Mouse (Mus musculus) kidney, adult 11 months (tissue): ENCODE measurements around the gene 5730409E04Rik.

Source experiments
- DNase-seq: peaks from one replicate; pipeline ENCODE4 v3.0.0; 2022

5730409E04Rik gene

GRCm38 (mm10) chr4:126609606-126610181 is at the start of gene 5730409E04Rik:
Gene 5730409E04Rik (plus strand): TSS chr4:126609818.
- DNase-seq: peak; percentile 84

DNA sequence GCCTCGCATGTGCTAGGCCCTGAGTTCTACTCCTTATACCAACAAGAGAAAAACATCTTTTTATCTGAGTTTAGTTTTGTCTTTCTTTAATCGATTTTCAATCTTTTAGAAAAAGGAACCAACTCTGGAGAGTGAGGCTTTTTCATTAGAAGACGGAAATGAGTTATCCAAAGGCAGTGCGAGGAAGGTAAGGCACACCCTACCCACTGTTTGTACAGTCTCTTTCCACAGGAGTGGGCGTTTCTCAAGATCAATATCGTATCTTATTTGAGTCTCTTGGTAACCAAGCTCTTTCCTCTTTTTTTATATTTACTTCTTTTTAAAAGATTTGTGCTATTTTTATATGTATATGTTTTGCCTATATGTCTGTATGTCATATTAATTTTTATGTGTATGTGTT is 45.8 kb upstream of the 5730409E04Rik start:
- no peak for DNase-seq

DNA sequence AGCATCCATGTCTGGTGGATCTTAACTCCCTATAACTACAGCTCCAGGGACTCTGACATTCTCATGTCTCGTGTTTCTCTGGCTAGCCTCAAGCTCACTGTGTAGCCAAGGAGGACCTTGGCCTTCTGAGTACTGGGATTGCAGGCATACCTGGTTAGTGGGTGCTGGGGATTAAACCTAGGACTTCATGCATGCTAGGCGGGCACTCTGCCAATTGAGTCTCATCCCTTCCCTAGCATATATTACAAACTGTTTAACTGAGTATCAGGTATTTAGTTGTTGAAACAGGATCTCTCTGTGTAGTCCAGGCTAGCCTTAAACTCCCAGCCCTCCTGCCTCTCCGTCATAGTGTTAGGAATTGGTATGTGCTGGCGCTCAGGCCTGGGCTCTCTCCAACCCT is 42.4 kb upstream of the 5730409E04Rik start:
- DNase-seq: peak; percentile 24

- DNase-seq: no peak
Observed at GRCm38 (mm10) chr4:126569783-126570182, 39.8 kb upstream of the 5730409E04Rik start.

DNA sequence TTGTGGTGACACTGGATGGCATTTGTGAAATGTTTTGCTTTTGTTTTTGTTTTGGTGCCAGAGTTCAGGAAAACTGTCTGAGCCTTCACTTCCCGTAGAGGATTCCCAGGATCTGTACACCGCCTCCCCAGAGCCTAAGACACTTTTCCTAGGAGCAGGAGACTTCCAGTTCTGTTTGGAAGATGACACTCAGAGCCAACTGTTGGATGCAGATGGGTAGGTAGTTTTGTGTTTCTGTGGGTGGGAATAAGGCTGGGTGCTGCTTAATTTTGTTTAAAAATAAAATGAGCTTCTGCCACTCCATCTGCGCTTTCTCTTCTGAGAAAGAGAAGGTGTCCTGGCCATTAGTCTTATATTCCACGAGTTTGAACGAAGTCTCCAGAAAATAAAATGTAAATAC is 33.3 kb upstream of the 5730409E04Rik start:
- DNase-seq: no peak

DNA sequence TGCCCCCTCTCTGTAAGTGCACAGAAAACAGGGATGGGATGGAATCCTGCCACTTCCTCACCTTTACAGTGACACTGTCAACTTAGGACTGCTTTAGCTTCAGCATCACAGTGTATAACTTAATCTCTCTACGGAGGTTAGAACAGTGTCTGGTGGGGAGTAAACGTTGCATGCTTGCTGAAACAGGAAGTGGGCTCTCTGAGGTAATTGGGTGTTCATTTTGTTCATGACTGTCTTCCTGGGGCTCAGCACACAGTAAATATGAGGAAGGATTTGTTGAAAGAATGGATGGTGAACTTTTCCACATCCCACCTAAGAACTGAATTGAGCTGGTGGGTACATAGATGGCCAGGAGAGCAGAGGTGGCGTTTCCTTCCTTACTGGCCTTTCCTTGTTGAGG is 31.7 kb upstream of the 5730409E04Rik start:
- DNase-seq: no peak

GRCm38 (mm10) chr4:126579077-126579476 is 30.5 kb upstream of the 5730409E04Rik start:
- no peak for DNase-seq

DNA sequence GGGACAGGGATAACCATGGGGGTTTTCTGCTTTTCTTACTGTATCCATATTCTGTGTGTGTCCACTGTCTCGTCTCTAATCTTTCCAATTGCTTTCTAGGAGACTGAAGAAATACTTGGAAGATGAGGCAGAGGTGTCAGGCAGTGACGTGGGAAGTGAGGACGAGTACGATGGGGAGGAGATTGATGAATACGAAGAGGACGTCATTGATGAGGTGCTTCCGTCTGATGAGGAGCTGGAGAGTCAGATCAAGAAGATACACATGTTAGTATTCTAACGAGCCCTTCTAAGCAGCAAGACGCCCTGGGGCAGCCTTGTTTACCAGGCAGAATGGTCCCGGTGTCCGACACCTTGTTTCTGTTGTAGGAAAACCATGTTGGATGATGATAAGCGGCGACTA is 23.9 kb upstream of the 5730409E04Rik start:
- DNase-seq: no peak

GRCm38 (mm10) chr4:126592039-126592438 is 17.6 kb upstream of the 5730409E04Rik start:
- no peak for DNase-seq

DNA sequence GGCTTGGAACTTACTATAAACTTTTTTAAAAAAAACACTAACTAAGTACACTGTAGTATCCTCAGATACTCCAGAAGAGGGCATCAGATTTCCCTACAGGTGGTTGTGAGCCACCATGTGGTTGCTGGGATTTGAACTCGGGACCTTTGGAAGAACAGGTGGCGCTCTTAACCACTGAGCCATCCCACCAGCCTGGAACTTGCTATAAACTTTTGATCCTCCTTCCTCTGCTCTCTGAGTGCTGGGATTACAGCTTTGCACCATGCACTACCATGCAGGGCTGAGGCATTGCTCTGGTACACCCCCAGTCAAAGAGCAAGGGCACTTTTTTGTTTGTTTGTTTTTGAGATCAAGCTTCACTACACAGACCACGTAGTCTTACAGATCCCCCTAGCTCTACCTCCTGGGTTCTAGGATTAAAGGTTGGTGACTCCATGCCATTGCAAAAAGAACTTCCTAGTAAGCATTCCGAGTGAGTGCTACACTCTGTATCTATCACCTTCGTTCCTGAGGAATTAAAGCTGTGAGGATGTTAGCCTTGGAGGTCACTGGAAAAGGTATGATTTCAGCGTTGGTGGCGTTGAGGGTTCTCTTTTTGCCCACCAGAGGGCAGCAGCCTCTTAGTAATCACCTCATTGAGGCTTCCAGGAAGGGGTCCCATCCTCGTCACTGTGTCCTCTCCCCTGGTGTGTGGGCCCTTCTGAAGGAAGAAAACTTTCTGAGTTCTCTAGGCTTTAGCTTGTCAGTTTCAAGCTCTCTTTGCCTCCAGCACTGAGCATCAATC is 9.5 kb upstream of the 5730409E04Rik start:
- DNase-seq: peak; percentile 21

DNA sequence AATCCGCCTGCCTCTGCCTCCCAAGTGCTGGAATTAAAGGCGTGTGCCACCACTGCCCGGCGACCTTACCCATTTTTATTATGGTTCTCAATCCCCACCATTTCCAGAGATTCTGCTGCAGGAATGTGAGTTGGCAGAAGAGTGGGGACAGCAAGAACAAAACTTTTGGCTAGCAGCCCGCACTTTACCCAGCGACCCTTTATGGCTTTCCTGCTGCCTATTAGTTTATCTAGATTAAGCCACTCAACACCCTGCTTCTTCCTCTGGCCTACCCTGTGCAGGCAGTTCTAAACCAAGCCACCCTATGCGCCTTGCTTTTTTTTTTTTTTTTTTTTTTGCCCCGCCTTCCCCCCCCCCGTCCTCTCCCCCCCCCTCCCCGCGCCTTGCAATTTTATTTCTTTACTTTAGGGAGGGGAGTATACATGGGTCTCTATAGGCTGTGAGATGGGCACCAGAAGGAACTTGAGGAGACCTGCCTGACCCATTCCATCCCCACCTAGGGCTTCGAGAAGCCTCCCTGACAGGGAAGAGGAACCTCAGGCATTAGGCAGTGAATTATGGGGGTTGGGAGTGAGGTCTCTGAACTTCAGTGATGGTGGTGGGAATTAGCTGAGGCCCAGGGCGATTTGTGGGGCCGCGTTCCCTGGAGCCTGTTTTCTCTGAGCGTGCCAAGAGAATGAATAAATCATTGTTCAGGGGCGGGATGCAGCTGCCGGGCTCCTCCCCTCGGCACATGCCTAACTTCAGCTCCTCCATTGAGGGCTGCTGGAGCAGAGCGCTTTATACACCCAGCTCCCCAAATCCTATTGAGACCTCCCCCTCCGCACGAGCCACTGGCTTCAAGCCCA is 7.8 kb upstream of the 5730409E04Rik start:
- peak; percentile 41 for DNase-seq

DNA sequence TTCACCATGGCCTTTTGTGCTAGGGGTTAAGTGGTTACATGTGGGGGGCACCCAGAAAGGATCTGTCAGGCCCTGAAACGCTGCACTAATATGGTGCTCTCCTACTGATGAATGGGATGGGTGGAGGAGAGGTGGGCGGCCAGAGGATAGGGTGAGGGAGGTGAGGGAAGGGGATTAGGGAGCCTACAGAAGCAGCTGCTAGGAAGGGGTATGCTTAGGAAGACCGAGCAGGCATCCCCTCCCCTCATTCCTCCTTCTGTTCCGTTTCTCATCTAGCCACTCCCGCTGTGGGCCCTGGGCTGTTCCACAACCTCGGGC is 7.2 kb upstream of the 5730409E04Rik start:
- DNase-seq: no peak

GRCm38 (mm10) chr4:126604141-126604540 is 5.5 kb upstream of the 5730409E04Rik start:
- DNase-seq: no peak

GRCm38 (mm10) chr4:126605751-126606150 is 3.9 kb upstream of the 5730409E04Rik start:
- no peak for DNase-seq

DNA sequence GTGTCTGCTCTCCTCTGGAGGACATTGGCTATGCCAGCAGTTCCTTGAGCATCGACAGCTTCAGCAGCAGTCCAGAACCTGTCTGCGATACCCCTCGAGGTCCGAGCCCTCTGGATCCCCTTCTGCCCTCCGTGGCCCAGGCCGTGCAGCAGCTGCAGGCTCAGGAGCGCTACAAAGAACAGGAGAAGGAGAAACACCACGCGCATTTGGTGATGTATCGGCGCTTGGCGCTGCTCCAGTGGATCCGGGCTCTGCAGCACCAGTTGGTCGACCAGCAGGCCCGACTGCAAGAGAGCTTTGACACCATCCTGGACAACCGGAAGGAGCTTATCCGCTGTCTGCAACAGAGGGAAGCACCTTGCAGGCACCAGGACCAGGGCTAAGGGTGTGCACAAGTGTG is 2.4 kb downstream of the 5730409E04Rik start:
- no peak for DNase-seq

DNA sequence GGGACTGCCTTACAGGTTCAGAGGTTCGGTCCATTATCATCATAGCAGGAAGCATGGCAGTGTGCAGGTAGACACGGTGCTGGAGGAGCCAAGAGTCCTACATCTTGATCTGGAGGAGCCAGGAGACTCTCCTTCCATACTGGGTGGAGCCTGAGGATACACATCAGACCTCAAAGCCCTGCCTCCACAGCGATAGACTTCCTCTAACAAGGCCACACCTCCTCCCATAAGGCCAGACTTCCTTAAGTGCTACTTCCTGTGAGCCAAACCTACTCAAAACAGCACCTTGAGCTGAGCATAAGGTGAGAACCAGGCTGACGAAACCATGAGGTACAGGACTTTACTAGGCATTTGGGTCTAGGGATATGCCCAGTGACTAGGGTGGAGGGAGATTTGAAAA is 6.7 kb downstream of the 5730409E04Rik start:
- DNase-seq: no peak

GRCm38 (mm10) chr4:126619691-126620330 is 10.2 kb downstream of the 5730409E04Rik start:
- no peak for DNase-seq

- DNase-seq: no peak
Observed at GRCm38 (mm10) chr4:126620349-126620874, 10.8 kb downstream of the 5730409E04Rik start.

DNA sequence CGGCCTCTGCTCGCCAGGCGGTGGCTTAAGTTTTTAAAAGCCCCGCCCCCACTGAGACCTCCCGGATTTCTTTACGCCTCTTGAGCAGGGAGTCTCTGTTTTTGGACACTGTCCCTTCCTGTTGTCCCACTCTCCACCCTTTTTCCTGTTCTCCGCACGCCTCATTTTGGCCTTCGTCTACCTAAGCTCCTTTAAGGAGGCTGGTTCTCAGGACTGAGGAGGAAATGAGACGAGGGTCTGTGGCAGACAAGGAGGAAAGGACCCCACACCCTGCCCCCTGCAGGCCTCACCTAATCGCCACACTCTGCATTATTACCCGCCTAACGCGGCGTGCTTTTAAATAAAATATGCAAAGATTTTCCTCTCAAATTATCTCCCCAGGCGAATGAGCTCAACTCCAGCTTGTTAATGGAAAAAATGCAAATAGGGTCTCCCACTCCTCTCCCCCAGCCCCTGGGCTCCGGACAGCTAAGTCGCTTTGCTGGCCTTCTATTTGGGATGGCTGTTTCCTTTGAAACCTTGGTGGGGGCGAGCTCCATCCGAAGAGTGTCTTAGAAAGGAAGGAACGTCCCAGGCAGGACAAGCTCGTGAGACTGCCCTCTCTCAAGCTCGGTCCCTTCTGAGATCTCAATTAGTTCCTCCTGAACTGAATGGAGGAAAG is 17.5 kb downstream of the 5730409E04Rik start:
- DNase-seq: no peak

DNA sequence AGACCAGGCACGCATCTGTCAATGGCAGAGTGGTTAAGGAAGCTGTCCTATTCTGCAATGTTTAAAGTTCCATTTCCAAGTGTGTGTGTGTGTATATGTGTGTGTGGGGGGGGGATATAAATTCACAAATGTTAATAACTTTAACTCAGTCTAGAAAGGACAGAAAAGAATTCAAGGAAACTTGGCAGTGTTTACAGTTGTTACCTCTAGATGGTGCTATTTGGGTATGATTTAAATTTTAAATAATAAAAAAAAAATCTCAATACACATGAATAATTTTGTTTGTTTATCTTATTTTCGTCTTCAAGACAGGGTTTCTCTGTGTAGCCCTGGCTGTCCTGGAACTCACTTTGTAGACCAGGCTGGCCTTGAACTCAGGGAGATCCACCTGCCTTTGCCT is 22.3 kb downstream of the 5730409E04Rik start:
- DNase-seq: no peak

GRCm38 (mm10) chr4:126632668-126633067 is 23.1 kb downstream of the 5730409E04Rik start:
- DNase-seq: no peak

DNA sequence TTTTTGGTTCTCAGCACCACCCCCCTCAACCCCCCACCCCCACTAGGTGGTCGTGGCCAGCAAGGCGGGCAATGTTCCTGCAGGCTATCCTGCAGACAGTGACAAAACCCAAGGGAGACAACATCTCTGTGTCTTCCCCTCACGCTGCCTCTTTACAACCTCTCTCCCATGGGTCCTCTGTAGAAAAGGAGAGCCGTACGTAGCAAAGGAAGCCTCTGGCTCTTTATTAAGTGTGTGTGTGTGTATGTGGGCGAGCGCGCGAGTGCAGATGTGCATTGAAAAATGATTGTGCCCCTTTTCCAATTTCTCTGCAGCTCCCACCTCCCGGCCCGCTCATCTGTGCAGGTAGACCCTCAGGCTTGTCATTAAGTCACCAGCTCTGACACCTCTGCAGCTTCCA is 26.7 kb downstream of the 5730409E04Rik start:
- no peak for DNase-seq

GRCm38 (mm10) chr4:126637446-126637845 is 27.8 kb downstream of the 5730409E04Rik start:
- no peak for DNase-seq
